Mouse (Mus musculus) kidney, adult 2 months (tissue): ENCODE results near the gene Tas2r144.
A peak's percentile ranks its signal among the peaks of the same experiment; 100 is the strongest.

ENCODE experiments used
- CTCF ChIP-seq: fragments of 200-500 bp; conservative IDR thresholded peaks from 2 replicates; pipeline ENCODE4 v1.5.1; 2011; ENCODE audit warnings: low read depth, mild to moderate bottlenecking, control low read depth, low read length, moderate library complexity, mixed read lengths; ENCODE audit not compliant: insufficient read depth, insufficient read length
- POLR2A ChIP-seq: fragments of 200-500 bp; IDR thresholded peaks from one replicate; pipeline ENCODE4 v1.6.1; 2011; ENCODE audit warnings: low read depth, low read length, control low read depth

DNA sequence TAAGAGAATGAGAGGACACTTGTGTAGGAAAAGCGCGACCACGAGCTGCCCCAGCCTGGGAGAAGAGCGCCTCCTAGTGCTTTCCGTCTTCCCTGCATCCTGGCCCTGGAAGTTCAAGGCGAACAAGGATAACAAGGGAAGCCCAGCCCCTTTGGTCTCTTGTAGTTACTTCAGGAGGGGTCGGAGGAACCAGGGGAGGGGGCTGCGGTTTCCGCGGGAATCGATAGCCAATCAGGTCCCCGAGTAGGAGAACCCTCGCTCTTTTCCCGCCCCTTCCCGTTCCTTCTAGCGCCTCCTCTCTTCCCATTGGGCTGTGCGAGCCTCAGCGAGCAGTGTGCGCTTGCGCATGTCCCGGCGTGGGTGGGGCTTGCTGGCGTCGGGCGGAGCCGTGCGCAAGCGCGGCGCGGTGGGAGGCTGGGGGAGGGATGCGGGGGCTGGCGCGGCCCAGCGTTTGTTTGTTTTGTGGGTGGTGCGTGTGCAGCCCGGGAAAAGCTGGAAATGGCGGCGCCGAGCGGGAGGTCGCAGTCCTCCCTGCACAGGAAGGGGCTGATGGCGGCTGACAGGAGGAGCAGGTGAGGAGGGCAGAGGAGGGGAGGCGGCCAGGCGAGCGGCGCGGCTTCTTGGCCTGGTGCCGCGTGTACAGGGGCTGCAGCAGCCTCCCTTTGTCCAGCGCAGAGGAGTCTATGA is 49.6 kb downstream of the Tas2r144 start, which contains the start of gene Casp2:
- TF ChIP-seq POLR2A: peak; percentile 21
- TF ChIP-seq CTCF: peak; percentile 96
